Mouse (Mus musculus) monocyte, adult 2 months (primary cell): ENCODE measurements around the gene Ccl24.
"Not testable (repeated sequence)": the region's sequence is repeated elsewhere in the genome, so short reads cannot be mapped to it uniquely, and the experiment has no call there.

ENCODE experiments used
- DNase-seq, 2 experiments: peaks; one replicate each; pipeline ENCODE4 v3.0.0; 2022; ENCODE audit warnings: low spot score in 2 of 2, low read depth in 1 of 2

Ccl24 gene

GRCm38 (mm10) chr5:135573006-135573405 lies at the start of gene Ccl24:
Ccl24 (minus strand) TSS chr5:135573049.
- peak; percentile 27 to 45 for DNase-seq

GRCm38 (mm10) chr5:135621725-135622124 lies 48.9 kb upstream of the Ccl24 start:
- DNase-seq: no peak

- no peak for DNase-seq
Observed at GRCm38 (mm10) chr5:135620526-135620925, 47.7 kb upstream of the Ccl24 start.

- DNase-seq: not testable (repeated sequence)
Observed at GRCm38 (mm10) chr5:135619741-135620140, 46.9 kb upstream of the Ccl24 start.

- no peak for DNase-seq
Observed at GRCm38 (mm10) chr5:135609794-135610193, 36.9 kb upstream of the Ccl24 start.

GRCm38 (mm10) chr5:135607581-135607980 lies 34.7 kb upstream of the Ccl24 start:
- no peak for DNase-seq

GRCm38 (mm10) chr5:135606717-135607116 lies 33.9 kb upstream of the Ccl24 start:
- not testable (repeated sequence) for DNase-seq

GRCm38 (mm10) chr5:135604643-135605042 lies 31.8 kb upstream of the Ccl24 start:
- not testable (repeated sequence) for DNase-seq

GRCm38 (mm10) chr5:135589996-135590784 lies 17.3 kb upstream of the Ccl24 start:
- no peak for DNase-seq

GRCm38 (mm10) chr5:135587764-135588163 lies 14.9 kb upstream of the Ccl24 start:
- no peak for DNase-seq

- DNase-seq: no peak
Observed at GRCm38 (mm10) chr5:135585691-135586090, 12.8 kb upstream of the Ccl24 start.

- no peak for DNase-seq
Observed at GRCm38 (mm10) chr5:135582330-135582729, 9.5 kb upstream of the Ccl24 start.

GRCm38 (mm10) chr5:135579331-135579751 lies 6.5 kb upstream of the Ccl24 start:
- DNase-seq: no peak

GRCm38 (mm10) chr5:135576055-135576454 lies 3.2 kb upstream of the Ccl24 start:
- DNase-seq: no peak

- DNase-seq: no peak
Observed at GRCm38 (mm10) chr5:135568698-135569097, 4.2 kb downstream of the Ccl24 start.

- DNase-seq: no peak
Observed at GRCm38 (mm10) chr5:135567556-135568265, 5.1 kb downstream of the Ccl24 start.

GRCm38 (mm10) chr5:135563469-135563868 lies 9.4 kb downstream of the Ccl24 start, which contains the start of gene Ccl26:
Ccl26 (minus strand) TSS chr5:135563569.
- DNase-seq: no peak

- no peak for DNase-seq
Observed at GRCm38 (mm10) chr5:135557671-135558070, 15.2 kb downstream of the Ccl24 start.

GRCm38 (mm10) chr5:135557051-135557450 lies 15.8 kb downstream of the Ccl24 start:
- no peak for DNase-seq

- DNase-seq: no peak
Observed at GRCm38 (mm10) chr5:135556259-135556658, 16.6 kb downstream of the Ccl24 start.

- DNase-seq: no peak
Observed at GRCm38 (mm10) chr5:135551591-135551990, 21.3 kb downstream of the Ccl24 start.

GRCm38 (mm10) chr5:135550910-135551309 lies 21.9 kb downstream of the Ccl24 start:
- no peak for DNase-seq
